Mouse (Mus musculus): ENCODE results near the gene Map4k4.

- TF ChIP-seq CTCF (IDR thresholded peaks at IDR 0.05; ENCODE audit: low read depth, low read length) = no peak
- TF ChIP-seq POLR2A (IDR thresholded peaks at IDR 0.05; ENCODE audit: extremely low read depth, insufficient read depth, low read length) = no peak
These were observed 124.7 kb downstream of the Map4k4 start for GRCm38 (mm10) chr1:40025416-40025815.
